Mouse (Mus musculus): ENCODE data around the gene Atg7. TPM values are rescaled to one million over a fixed set of nuclear protein-coding genes. Genes with fewer than 3 reads are reported as not detected.

Atg7 gene
- polyA plus RNA-seq, 1 experiment from 2014 or later = 14.0 TPM

GRCm38 (mm10) chr6:114866078-114866477, 223.2 kb downstream of the Atg7 start:
- Histone ChIP-seq H3K27ac (replicated peaks) (no peak overlapping the region), H3K4me3 (ENCODE audit: low read depth, low read length) (no peak overlapping the region), H3K9ac (ENCODE audit: low read length) (no peak overlapping the region), H3K27me3 (ENCODE audit: control insufficient read depth, insufficient read depth, low read length) (no peaks in the 10 kb centered on the region), H3K4me2 (replicated peaks; ENCODE audit: low read depth) (no peak overlapping the region), H3K4me1 (replicated peaks; ENCODE audit: control insufficient read depth, insufficient read depth) (no peaks in the 10 kb centered on the region), H3K36me3 (ENCODE audit: control insufficient read depth, insufficient read depth, low read length) (peaks cover 10% of the 10 kb centered on the region), H3K9me3 (ENCODE audit: control insufficient read depth, low read length) (no peaks in the 10 kb centered on the region)
- ATAC-seq (ENCODE audit: low FRiP score, low TSS enrichment) = no peak
- WGBS = 62% methylated on average over 3 of the region's 3 CpGs
- TF ChIP-seq CTCF (IDR thresholded peaks at IDR 0.05; ENCODE audit: low read depth) (no peak), EP300 (optimal IDR thresholded peaks at IDR 0.05) (no peak)
- no peak for DNase-seq (ENCODE audit: low spot score)

- ATAC-seq (ENCODE audit: low FRiP score, low TSS enrichment) = no peak
- Histone ChIP-seq H3K4me3 (ENCODE audit: low read depth, low read length) (no peak overlapping the region), H3K9me3 (ENCODE audit: control insufficient read depth, low read length) (no peaks in the 10 kb centered on the region), H3K27me3 (ENCODE audit: control insufficient read depth, insufficient read depth, low read length) (no peaks in the 10 kb centered on the region), H3K4me2 (replicated peaks; ENCODE audit: low read depth) (no peak overlapping the region), H3K4me1 (replicated peaks; ENCODE audit: control insufficient read depth, insufficient read depth) (no peaks in the 10 kb centered on the region), H3K9ac (ENCODE audit: low read length) (no peak overlapping the region), H3K36me3 (ENCODE audit: control insufficient read depth, insufficient read depth, low read length) (peaks cover 9% of the 10 kb centered on the region; the same call in 1 of the 2 replicates), H3K27ac (replicated peaks) (0 out of 2 replicates have a peak overlapping the region, but pooled peaks have one; percentile 18)
- no peak for DNase-seq (ENCODE audit: low spot score)
- WGBS = 76% methylated on average over 4 of the region's 4 CpGs
- TF ChIP-seq EP300 (optimal IDR thresholded peaks at IDR 0.05) = no peak
Observed at GRCm38 (mm10) chr6:114866619-114867018, 223.7 kb downstream of the Atg7 start.

GRCm38 (mm10) chr6:114868656-114869055, 225.8 kb downstream of the Atg7 start:
- H3K4me1 ChIP-seq (replicated peaks; ENCODE audit: control insufficient read depth, insufficient read depth) = peaks cover 4% of the 10 kb centered on the region

GRCm38 (mm10) chr6:114869501-114870076, 226.7 kb downstream of the Atg7 start:
- Histone ChIP-seq H3K4me3 (ENCODE audit: low read depth, low read length) (no peak overlapping the region), H3K4me2 (replicated peaks; ENCODE audit: low read depth) (no peak overlapping the region), H3K4me1 (replicated peaks; ENCODE audit: control insufficient read depth, insufficient read depth) (peaks cover 13% of the 10 kb centered on the region), H3K36me3 (ENCODE audit: control insufficient read depth, insufficient read depth, low read length) (0 out of 2 replicates have a peak, but pooled peaks cover 4% of the 10 kb centered on the region), H3K27me3 (ENCODE audit: control insufficient read depth, insufficient read depth, low read length) (no peaks in the 10 kb centered on the region), H3K9ac (ENCODE audit: low read length) (no peak overlapping the region), H3K27ac (replicated peaks) (no peak overlapping the region), H3K9me3 (ENCODE audit: control insufficient read depth, low read length) (no peaks in the 10 kb centered on the region)
- TF ChIP-seq EP300 (optimal IDR thresholded peaks at IDR 0.05) (no peak), CTCF (IDR thresholded peaks at IDR 0.05; ENCODE audit: low read depth) (no peak)
- WGBS = 70% methylated on average over 6 of the region's 6 CpGs
- no peak for DNase-seq (ENCODE audit: low spot score)
- no peak for ATAC-seq (ENCODE audit: low FRiP score, low TSS enrichment)

More at GRCm38 (mm10) chr6:114868656-114869055, 225.8 kb downstream of the Atg7 start:
- 82% methylated on average over 7 of the region's 7 CpGs for WGBS
- Histone ChIP-seq H3K4me2 (replicated peaks; ENCODE audit: low read depth) (no peak overlapping the region), H3K27me3 (ENCODE audit: control insufficient read depth, insufficient read depth, low read length) (no peaks in the 10 kb centered on the region), H3K9ac (ENCODE audit: low read length) (no peak overlapping the region), H3K36me3 (ENCODE audit: control insufficient read depth, insufficient read depth, low read length) (0 out of 2 replicates have a peak, but pooled peaks cover 4% of the 10 kb centered on the region), H3K9me3 (ENCODE audit: control insufficient read depth, low read length) (no peaks in the 10 kb centered on the region), H3K27ac (replicated peaks) (no peak overlapping the region), H3K4me3 (ENCODE audit: low read depth, low read length) (no peak overlapping the region)
- DNase-seq (ENCODE audit: low spot score) (no peak), ATAC-seq (ENCODE audit: low FRiP score, low TSS enrichment) (no peak)
- TF ChIP-seq EP300 (optimal IDR thresholded peaks at IDR 0.05) (no peak), CTCF (IDR thresholded peaks at IDR 0.05; ENCODE audit: low read depth) (no peak)

GRCm38 (mm10) chr6:114871010-114871660, 228.2 kb downstream of the Atg7 start:
- WGBS = 89% methylated on average over 14 of the region's 14 CpGs
- no peak overlapping the region for H3K9ac ChIP-seq (ENCODE audit: low read length)
- H3K9me3 ChIP-seq (ENCODE audit: control insufficient read depth, low read length) = no peaks in the 10 kb centered on the region
- no peak overlapping the region for H3K4me3 ChIP-seq (ENCODE audit: low read depth, low read length)
- H3K36me3 ChIP-seq (ENCODE audit: control insufficient read depth, insufficient read depth, low read length) = 0 out of 2 replicates have a peak, but pooled peaks cover 4% of the 10 kb centered on the region
- ATAC-seq (ENCODE audit: low FRiP score, low TSS enrichment) (no peak), DNase-seq (ENCODE audit: low spot score) (no peak)
- no peak overlapping the region for H3K4me2 ChIP-seq (replicated peaks; ENCODE audit: low read depth)
- no peak overlapping the region for H3K27ac ChIP-seq (replicated peaks)
- TF ChIP-seq CTCF (IDR thresholded peaks at IDR 0.05; ENCODE audit: low read depth) = 0 out of 2 replicates have a peak, but pooled peaks have one; percentile 23
- no peak for TF ChIP-seq EP300 (optimal IDR thresholded peaks at IDR 0.05)
- no peaks in the 10 kb centered on the region for H3K27me3 ChIP-seq (ENCODE audit: control insufficient read depth, insufficient read depth, low read length)
- H3K4me1 ChIP-seq (replicated peaks; ENCODE audit: control insufficient read depth, insufficient read depth) = peaks cover 23% of the 10 kb centered on the region

- no peaks in the 10 kb centered on the region for H3K9me3 ChIP-seq (ENCODE audit: control insufficient read depth, low read length)
- no peak for ATAC-seq (ENCODE audit: low FRiP score, low TSS enrichment)
- 46% methylated on average over 3 of the region's 3 CpGs for WGBS
- no peaks in the 10 kb centered on the region for H3K27me3 ChIP-seq (ENCODE audit: control insufficient read depth, insufficient read depth, low read length)
- H3K4me2 ChIP-seq (replicated peaks; ENCODE audit: low read depth) = peak overlapping the region; percentile 78
- no peak for TF ChIP-seq EP300 (optimal IDR thresholded peaks at IDR 0.05)
- no peak for TF ChIP-seq CTCF (IDR thresholded peaks at IDR 0.05; ENCODE audit: low read depth)
- peak overlapping the region; percentile 67 for H3K9ac ChIP-seq (ENCODE audit: low read length)
- 0 out of 2 replicates have a peak, but pooled peaks cover 4% of the 10 kb centered on the region for H3K36me3 ChIP-seq (ENCODE audit: control insufficient read depth, insufficient read depth, low read length)
- peak overlapping the region; percentile 97 for H3K27ac ChIP-seq (replicated peaks)
- H3K4me3 ChIP-seq (ENCODE audit: low read depth, low read length) = 0 out of 2 replicates have a peak overlapping the region, but pooled peaks have one; percentile 42
- no peak for DNase-seq (ENCODE audit: low spot score)
- H3K4me1 ChIP-seq (replicated peaks; ENCODE audit: control insufficient read depth, insufficient read depth) = peaks cover 27% of the 10 kb centered on the region
Observed at GRCm38 (mm10) chr6:114873808-114874137, 230.9 kb downstream of the Atg7 start.

All from stomach, postnatal 0 days (tissue).